Mouse (Mus musculus): ENCODE results near the gene Nrxn3. TPM values are rescaled to one million over a fixed set of nuclear protein-coding genes. Genes with fewer than 3 reads are reported as not detected.

Gene Nrxn3
- polyA plus RNA-seq, 1 experiment: 5.4 TPM

GRCm38 (mm10) chr12:89661219-89661618 lies 938.5 kb downstream of the Nrxn3 start:
- H3K27ac ChIP-seq (ENCODE audit: control insufficient read depth, insufficient read depth, low read depth, low read length): no peak overlapping the region
- H3K36me3 ChIP-seq (ENCODE audit: control insufficient read depth, insufficient read depth, low read length): no peaks in the 10 kb centered on the region
- H3K27me3 ChIP-seq (ENCODE audit: control insufficient read depth, insufficient read depth, low read length): no peaks in the 10 kb centered on the region
- TF ChIP-seq CTCF (IDR thresholded peaks at IDR 0.05; ENCODE audit: control insufficient read depth, insufficient read depth, insufficient replicate concordance, low read depth, low read length): no peak
- TF ChIP-seq POLR2A (IDR thresholded peaks at IDR 0.05; ENCODE audit: control insufficient read depth, low read depth, low read length): no peak
- no peaks in the 10 kb centered on the region for H3K4me1 ChIP-seq (ENCODE audit: control insufficient read depth, insufficient read depth, low read length)
- H3K4me3 ChIP-seq (ENCODE audit: control insufficient read depth, low read depth, low read length): no peak overlapping the region

- Histone ChIP-seq H3K27me3 (ENCODE audit: control insufficient read depth, insufficient read depth, low read length) (no peaks in the 10 kb centered on the region), H3K27ac (ENCODE audit: control insufficient read depth, insufficient read depth, low read depth, low read length) (no peak overlapping the region), H3K4me1 (ENCODE audit: control insufficient read depth, insufficient read depth, low read length) (no peaks in the 10 kb centered on the region), H3K4me3 (ENCODE audit: control insufficient read depth, low read depth, low read length) (no peak overlapping the region), H3K36me3 (ENCODE audit: control insufficient read depth, insufficient read depth, low read length) (no peaks in the 10 kb centered on the region)
- no peak for TF ChIP-seq CTCF (IDR thresholded peaks at IDR 0.05; ENCODE audit: control insufficient read depth, insufficient read depth, insufficient replicate concordance, low read depth, low read length)
- no peak for TF ChIP-seq POLR2A (IDR thresholded peaks at IDR 0.05; ENCODE audit: control insufficient read depth, low read depth, low read length)
Observed at GRCm38 (mm10) chr12:89668856-89669255, 946.2 kb downstream of the Nrxn3 start.

GRCm38 (mm10) chr12:89672819-89673218 lies 950.1 kb downstream of the Nrxn3 start:
- TF ChIP-seq POLR2A (IDR thresholded peaks at IDR 0.05; ENCODE audit: control insufficient read depth, low read depth, low read length): no peak
- no peaks in the 10 kb centered on the region for H3K27me3 ChIP-seq (ENCODE audit: control insufficient read depth, insufficient read depth, low read length)

GRCm38 (mm10) chr12:89685633-89686032 lies 963.0 kb downstream of the Nrxn3 start:
- Histone ChIP-seq H3K36me3 (ENCODE audit: control insufficient read depth, insufficient read depth, low read length) (no peaks in the 10 kb centered on the region), H3K27me3 (ENCODE audit: control insufficient read depth, insufficient read depth, low read length) (no peaks in the 10 kb centered on the region), H3K4me3 (ENCODE audit: control insufficient read depth, low read depth, low read length) (no peak overlapping the region), H3K4me1 (ENCODE audit: control insufficient read depth, insufficient read depth, low read length) (no peaks in the 10 kb centered on the region), H3K27ac (ENCODE audit: control insufficient read depth, insufficient read depth, low read depth, low read length) (no peak overlapping the region)
- TF ChIP-seq POLR2A (IDR thresholded peaks at IDR 0.05; ENCODE audit: control insufficient read depth, low read depth, low read length) (no peak), CTCF (IDR thresholded peaks at IDR 0.05; ENCODE audit: control insufficient read depth, insufficient read depth, insufficient replicate concordance, low read depth, low read length) (no peak)

More at GRCm38 (mm10) chr12:89672819-89673218, 950.1 kb downstream of the Nrxn3 start:
- Histone ChIP-seq H3K4me1 (ENCODE audit: control insufficient read depth, insufficient read depth, low read length) (no peaks in the 10 kb centered on the region), H3K27ac (ENCODE audit: control insufficient read depth, insufficient read depth, low read depth, low read length) (no peak overlapping the region), H3K4me3 (ENCODE audit: control insufficient read depth, low read depth, low read length) (no peak overlapping the region), H3K36me3 (ENCODE audit: control insufficient read depth, insufficient read depth, low read length) (no peaks in the 10 kb centered on the region)

GRCm38 (mm10) chr12:89689086-89689485 lies 966.4 kb downstream of the Nrxn3 start:
- H3K4me3 ChIP-seq (ENCODE audit: control insufficient read depth, low read depth, low read length): no peak overlapping the region
- no peaks in the 10 kb centered on the region for H3K36me3 ChIP-seq (ENCODE audit: control insufficient read depth, insufficient read depth, low read length)
- no peaks in the 10 kb centered on the region for H3K4me1 ChIP-seq (ENCODE audit: control insufficient read depth, insufficient read depth, low read length)
- no peaks in the 10 kb centered on the region for H3K27me3 ChIP-seq (ENCODE audit: control insufficient read depth, insufficient read depth, low read length)
- TF ChIP-seq POLR2A (IDR thresholded peaks at IDR 0.05; ENCODE audit: control insufficient read depth, low read depth, low read length) (no peak), CTCF (IDR thresholded peaks at IDR 0.05; ENCODE audit: control insufficient read depth, insufficient read depth, insufficient replicate concordance, low read depth, low read length) (no peak)
- H3K27ac ChIP-seq (ENCODE audit: control insufficient read depth, insufficient read depth, low read depth, low read length): no peak overlapping the region

- Histone ChIP-seq H3K4me1 (ENCODE audit: control insufficient read depth, insufficient read depth, low read length) (no peaks in the 10 kb centered on the region), H3K4me3 (ENCODE audit: control insufficient read depth, low read depth, low read length) (no peak overlapping the region), H3K27ac (ENCODE audit: control insufficient read depth, insufficient read depth, low read depth, low read length) (no peak overlapping the region), H3K36me3 (ENCODE audit: control insufficient read depth, insufficient read depth, low read length) (no peaks in the 10 kb centered on the region), H3K27me3 (ENCODE audit: control insufficient read depth, insufficient read depth, low read length) (no peaks in the 10 kb centered on the region)
- TF ChIP-seq POLR2A (IDR thresholded peaks at IDR 0.05; ENCODE audit: control insufficient read depth, low read depth, low read length) (no peak), CTCF (IDR thresholded peaks at IDR 0.05; ENCODE audit: control insufficient read depth, insufficient read depth, insufficient replicate concordance, low read depth, low read length) (no peak)
Observed at GRCm38 (mm10) chr12:89699469-89699868, 976.8 kb downstream of the Nrxn3 start.

GRCm38 (mm10) chr12:89700937-89701458 lies 978.3 kb downstream of the Nrxn3 start:
- H3K36me3 ChIP-seq (ENCODE audit: control insufficient read depth, insufficient read depth, low read length): no peaks in the 10 kb centered on the region
- H3K27me3 ChIP-seq (ENCODE audit: control insufficient read depth, insufficient read depth, low read length): no peaks in the 10 kb centered on the region
- no peak overlapping the region for H3K4me3 ChIP-seq (ENCODE audit: control insufficient read depth, low read depth, low read length)
- no peaks in the 10 kb centered on the region for H3K4me1 ChIP-seq (ENCODE audit: control insufficient read depth, insufficient read depth, low read length)
- TF ChIP-seq CTCF (IDR thresholded peaks at IDR 0.05; ENCODE audit: control insufficient read depth, insufficient read depth, insufficient replicate concordance, low read depth, low read length): no peak
- no peak for TF ChIP-seq POLR2A (IDR thresholded peaks at IDR 0.05; ENCODE audit: control insufficient read depth, low read depth, low read length)
- H3K27ac ChIP-seq (ENCODE audit: control insufficient read depth, insufficient read depth, low read depth, low read length): no peak overlapping the region

- Histone ChIP-seq H3K27me3 (ENCODE audit: control insufficient read depth, insufficient read depth, low read length) (no peaks in the 10 kb centered on the region), H3K27ac (ENCODE audit: control insufficient read depth, insufficient read depth, low read depth, low read length) (no peak overlapping the region), H3K4me1 (ENCODE audit: control insufficient read depth, insufficient read depth, low read length) (no peaks in the 10 kb centered on the region), H3K4me3 (ENCODE audit: control insufficient read depth, low read depth, low read length) (no peak overlapping the region), H3K36me3 (ENCODE audit: control insufficient read depth, insufficient read depth, low read length) (no peaks in the 10 kb centered on the region)
- TF ChIP-seq POLR2A (IDR thresholded peaks at IDR 0.05; ENCODE audit: control insufficient read depth, low read depth, low read length) (no peak), CTCF (IDR thresholded peaks at IDR 0.05; ENCODE audit: control insufficient read depth, insufficient read depth, insufficient replicate concordance, low read depth, low read length) (no peak)
Observed at GRCm38 (mm10) chr12:89702931-89703330, 980.3 kb downstream of the Nrxn3 start.
